Mouse (Mus musculus) heart, postnatal 0 days (tissue): Measurements from ENCODE around the gene Mvb12b. TPM values are rescaled to one million over a fixed set of nuclear protein-coding genes. Genes with fewer than 3 reads are reported as not detected.

Experiments used
- ATAC-seq: fragments of 200-750 bp; cut with Nextera tagmentation; 2 replicates; pipeline ENCODE4 v1.8.0; 2017; ENCODE audit warnings: low read depth, moderate number of reproducible peaks, moderate library complexity; ENCODE audit not compliant: insufficient read depth
- DNase-seq: peaks from one replicate; pipeline ENCODE4 v3.0.0-alpha.2; 2016; ENCODE audit warnings: low spot score
- H3K27ac ChIP-seq: fragments of 300-500 bp; sonication (generic); 2 replicates; pipeline ENCODE4 v1.5.1; 2014; ENCODE audit warnings: low read depth, mild to moderate bottlenecking
- H3K27me3 ChIP-seq: fragments of 300-500 bp; sonication (generic); 2 replicates; pipeline ENCODE4 v1.6.1; 2014; ENCODE audit warnings: low read length, mixed read lengths; ENCODE audit not compliant: control insufficient read depth, insufficient read depth
- H3K36me3 ChIP-seq: fragments of 300-500 bp; sonication (generic); replicated peaks from 2 replicates; pipeline ENCODE4 v1.6.1; 2014; ENCODE audit warnings: low read length, mixed read lengths; ENCODE audit not compliant: control insufficient read depth, insufficient read depth
- H3K4me1 ChIP-seq: fragments of 300-500 bp; sonication (generic); 2 replicates; pipeline ENCODE4 v1.6.1; 2014; ENCODE audit warnings: antibody characterized with exemption; ENCODE audit not compliant: control insufficient read depth, insufficient read depth
- H3K4me2 ChIP-seq: fragments of 300-500 bp; sonication (generic); 2 replicates; pipeline ENCODE4 v1.6.1; 2014; ENCODE audit warnings: low read depth, mild to moderate bottlenecking, low read length, moderate library complexity
- H3K4me3 ChIP-seq: fragments of 300-500 bp; sonication (generic); 2 replicates; pipeline ENCODE4 v1.5.1; 2014; ENCODE audit warnings: low read depth, low read length
- H3K9ac ChIP-seq: fragments of 300-500 bp; sonication (generic); replicated peaks from 2 replicates; pipeline ENCODE4 v1.6.1; 2014; ENCODE audit warnings: low read depth, low read length, mixed read lengths
- H3K9me3 ChIP-seq: fragments of 300-500 bp; sonication (generic); replicated peaks from 2 replicates; pipeline ENCODE4 v1.6.1; 2016; ENCODE audit warnings: low read length; ENCODE audit not compliant: control insufficient read depth
- CTCF ChIP-seq: IDR thresholded peaks from 2 replicates; pipeline ENCODE4 v1.5.1; 2016; ENCODE audit warnings: antibody characterized with exemption, control low read depth, low read depth
- EP300 ChIP-seq: IDR thresholded peaks from 2 replicates; pipeline ENCODE4 v1.6.1; 2016; ENCODE audit warnings: antibody characterized with exemption, low read depth
- WGBS: fragments of 180-500 bp; shearing (Covaris S2); extraction: QIAGEN DNeasy Blood & Tissue Kit; methylation state at CpG from one replicate; pipeline ENCODE4 v1.1.7; 2014; 5-methylcytosine and 5-hydroxymethylcytosine counted together
- polyA plus RNA-seq: library from polyadenylated mRNA; unstranded; fragments of >200 nt; fragmentation: Nextera tagmentation; extraction: Ambion mirVana; gene quantifications from 2 replicates; pipeline ENCODE4 v1.2.1, GENCODE M21; 2015
- total RNA-seq: library from RNA; depleted of rRNA; stranded (reverse); fragments of >200 nt; gene quantifications from 2 replicates; pipeline ENCODE4 v1.2.3, GENCODE M21; 2014; ENCODE audit warnings: low replicate concordance

Gene Mvb12b
- total and polyA plus RNA-seq, 2 experiments from 2014 or later: 8.7 to 38.7 TPM

GRCm38 (mm10) chr2:33872841-33873271 lies 14.9 kb downstream of the Mvb12b start:
- TF ChIP-seq CTCF: no peak
- ATAC-seq (no peak), DNase-seq (no peak)
- Histone ChIP-seq H3K27ac (no peak overlapping the region), H3K4me2 (no peak overlapping the region), H3K4me3 (no peak overlapping the region), H3K9me3 (no peaks in the 10 kb centered on the region), H3K36me3 (peaks cover 16% of the 10 kb centered on the region), H3K4me1 (peaks cover 20% of the 10 kb centered on the region), H3K9ac (no peak overlapping the region), H3K27me3 (no peaks in the 10 kb centered on the region)
- 77% methylated on average over 8 of the region's 8 CpGs for WGBS

GRCm38 (mm10) chr2:33871181-33871520 lies 16.6 kb downstream of the Mvb12b start:
- Histone ChIP-seq H3K36me3 (peaks cover 16% of the 10 kb centered on the region), H3K27ac (peak overlapping the region; percentile 63), H3K4me1 (peaks cover 14% of the 10 kb centered on the region), H3K9ac (no peak overlapping the region), H3K4me2 (no peak overlapping the region), H3K9me3 (no peaks in the 10 kb centered on the region), H3K27me3 (no peaks in the 10 kb centered on the region), H3K4me3 (no peak overlapping the region)
- 86% methylated on average over 4 of the region's 4 CpGs for WGBS
- ATAC-seq (no peak), DNase-seq (no peak)
- TF ChIP-seq EP300 (no peak), CTCF (no peak)

GRCm38 (mm10) chr2:33870369-33871180 lies 17.2 kb downstream of the Mvb12b start:
- peak; percentile 80; the same call in 1 of the 2 replicates for TF ChIP-seq EP300
- TF ChIP-seq CTCF: no peak
- Histone ChIP-seq H3K36me3 (peaks cover 16% of the 10 kb centered on the region), H3K4me2 (no peak overlapping the region; the same call in 1 of the 2 replicates), H3K27me3 (no peaks in the 10 kb centered on the region), H3K4me1 (peaks cover 14% of the 10 kb centered on the region), H3K27ac (peak overlapping the region; percentile 63), H3K9me3 (no peaks in the 10 kb centered on the region), H3K9ac (no peak overlapping the region), H3K4me3 (no peak overlapping the region)
- 51% methylated on average over 17 of the region's 17 CpGs for WGBS
- ATAC-seq (peak; percentile 86), DNase-seq (peak; percentile 68)

- Histone ChIP-seq H3K9ac (no peak overlapping the region), H3K4me2 (no peak overlapping the region), H3K9me3 (no peaks in the 10 kb centered on the region), H3K36me3 (peaks cover 16% of the 10 kb centered on the region), H3K4me3 (no peak overlapping the region), H3K27me3 (no peaks in the 10 kb centered on the region), H3K4me1 (peaks cover 14% of the 10 kb centered on the region), H3K27ac (peak overlapping the region; percentile 63)
- no peak for TF ChIP-seq CTCF
- no peak for TF ChIP-seq EP300
- ATAC-seq (peak; percentile 35), DNase-seq (no peak)
- WGBS: 62% methylated on average over 10 of the region's 10 CpGs
Measured at GRCm38 (mm10) chr2:33869689-33870343, 17.9 kb downstream of the Mvb12b start.

- H3K9ac ChIP-seq: no peak overlapping the region
- no peak overlapping the region for H3K4me3 ChIP-seq
- peaks cover 14% of the 10 kb centered on the region for H3K4me1 ChIP-seq
- TF ChIP-seq CTCF: no peak
- TF ChIP-seq EP300: no peak
- peak overlapping the region; percentile 63 for H3K27ac ChIP-seq
- H3K9me3 ChIP-seq: no peaks in the 10 kb centered on the region
- 71% methylated on average over 5 of the region's 5 CpGs for WGBS
- ATAC-seq: no peak
- no peak overlapping the region for H3K4me2 ChIP-seq
- no peak for DNase-seq
- peaks cover 15% of the 10 kb centered on the region for H3K36me3 ChIP-seq
- no peaks in the 10 kb centered on the region for H3K27me3 ChIP-seq
Measured at GRCm38 (mm10) chr2:33868996-33869688, 18.6 kb downstream of the Mvb12b start.
